Mouse (Mus musculus) embryonic facial prominence, embryonic 10.5 days (tissue): ENCODE measurements around the gene Ttll5. TPM values are rescaled to one million over a fixed set of nuclear protein-coding genes. Genes with fewer than 3 reads are reported as not detected.

Experiments used
- DNase-seq: peaks from one replicate; pipeline ENCODE4 v3.0.0-alpha.2; 2017; ENCODE audit warnings: low spot score
- H3K27ac ChIP-seq: fragments of 300-500 bp; sonication (generic); replicated peaks from 2 replicates; pipeline ENCODE4 v1.5.1; 2016; ENCODE audit warnings: mild to moderate bottlenecking
- H3K27me3 ChIP-seq: fragments of 300-500 bp; sonication (generic); replicated peaks from 2 replicates; pipeline ENCODE4 v1.6.1; 2016; ENCODE audit warnings: low read depth, mild to moderate bottlenecking; ENCODE audit not compliant: poor library complexity, severe bottlenecking
- H3K36me3 ChIP-seq: fragments of 300-500 bp; sonication (generic); replicated peaks from 2 replicates; pipeline ENCODE4 v1.6.1; 2016; ENCODE audit warnings: mild to moderate bottlenecking, moderate library complexity
- H3K4me1 ChIP-seq: fragments of 300-500 bp; sonication (generic); 2 replicates; pipeline ENCODE4 v1.6.1; 2016
- H3K4me3 ChIP-seq: fragments of 300-500 bp; sonication (generic); 2 replicates; pipeline ENCODE4 v1.5.1; 2016; ENCODE audit warnings: mild to moderate bottlenecking, moderate library complexity
- H3K9me3 ChIP-seq: fragments of 300-500 bp; sonication (generic); 2 replicates; pipeline ENCODE4 v1.6.1; 2016; ENCODE audit warnings: mild to moderate bottlenecking
- WGBS: fragments of 180-500 bp; shearing (Covaris S2); methylation state at CpG from one replicate; pipeline ENCODE4 v1.1.7; 2016; 5-methylcytosine and 5-hydroxymethylcytosine counted together
- polyA plus RNA-seq: library from polyadenylated mRNA; unstranded; fragments of >200 nt; fragmentation: Nextera tagmentation; extraction: Ambion mirVana; gene quantifications from 2 replicates; pipeline ENCODE4 v1.2.1, GENCODE M21; 2016

Ttll5 gene
- polyA plus RNA-seq, 1 experiment from 2014 or later, result 17.0 TPM

GRCm38 (mm10) chr12:85963160-85963559 lies 138.7 kb downstream of the Ttll5 start:
- H3K4me3 ChIP-seq, result no peak overlapping the region
- H3K27ac ChIP-seq, result no peak overlapping the region
- peaks cover 19% of the 10 kb centered on the region for H3K4me1 ChIP-seq
- H3K36me3 ChIP-seq, result peaks cover 13% of the 10 kb centered on the region
- WGBS, result 86% methylated on average over 2 of the region's 2 CpGs
- no peaks in the 10 kb centered on the region for H3K27me3 ChIP-seq
- no peaks in the 10 kb centered on the region for H3K9me3 ChIP-seq
- DNase-seq, result no peak

DNA sequence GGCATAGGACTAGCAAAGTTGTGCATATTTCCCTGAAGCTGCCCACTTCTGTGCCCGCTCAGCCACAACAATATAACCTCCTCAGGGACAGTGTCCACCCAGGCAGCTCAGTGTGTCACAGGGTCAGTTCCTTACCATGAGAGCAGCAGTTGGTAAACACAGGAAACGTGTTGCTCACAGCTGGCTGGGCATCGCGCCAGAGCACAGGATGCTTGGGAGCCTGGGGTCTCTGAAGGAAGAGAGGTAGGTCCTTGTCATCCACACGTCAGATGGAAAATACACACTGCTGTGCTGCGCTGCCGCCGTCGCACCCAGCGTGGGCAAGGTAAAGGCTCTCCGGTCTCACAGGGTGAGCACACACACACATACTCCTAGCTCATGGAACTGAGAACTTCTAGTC lies 139.2 kb downstream of the Ttll5 start:
- no peak for DNase-seq
- no peak overlapping the region for H3K27ac ChIP-seq
- H3K4me3 ChIP-seq, result no peak overlapping the region
- H3K9me3 ChIP-seq, result no peaks in the 10 kb centered on the region
- H3K27me3 ChIP-seq, result no peaks in the 10 kb centered on the region
- 89% methylated on average over 11 of the region's 11 CpGs for WGBS
- H3K36me3 ChIP-seq, result peaks cover 11% of the 10 kb centered on the region
- H3K4me1 ChIP-seq, result peaks cover 17% of the 10 kb centered on the region

DNA sequence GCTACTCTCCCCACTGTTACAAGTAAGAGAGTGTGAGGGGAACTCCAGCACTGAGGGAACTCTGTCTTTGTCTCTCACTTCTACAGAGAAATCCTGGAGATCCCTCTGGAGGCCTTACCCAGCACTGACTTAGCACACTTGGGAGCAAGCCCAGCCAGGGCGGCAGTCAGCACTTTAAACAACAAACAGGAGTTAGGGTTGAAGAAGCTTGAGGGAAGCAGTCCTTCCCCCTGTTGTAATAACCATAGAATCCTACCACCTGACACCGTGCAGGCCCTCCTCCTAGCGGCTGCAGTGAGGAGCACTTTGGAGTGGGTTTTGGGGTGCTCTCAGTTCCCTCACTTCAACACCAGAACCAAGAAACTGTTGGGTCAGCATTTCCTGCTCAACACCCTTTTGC lies 140.0 kb downstream of the Ttll5 start:
- H3K27ac ChIP-seq, result no peak overlapping the region
- no peaks in the 10 kb centered on the region for H3K9me3 ChIP-seq
- peaks cover 14% of the 10 kb centered on the region for H3K4me1 ChIP-seq
- H3K36me3 ChIP-seq, result peaks cover 11% of the 10 kb centered on the region
- no peak overlapping the region for H3K4me3 ChIP-seq
- H3K27me3 ChIP-seq, result no peaks in the 10 kb centered on the region
- no peak for DNase-seq
- 92% methylated on average over 3 of the region's 3 CpGs for WGBS

DNA sequence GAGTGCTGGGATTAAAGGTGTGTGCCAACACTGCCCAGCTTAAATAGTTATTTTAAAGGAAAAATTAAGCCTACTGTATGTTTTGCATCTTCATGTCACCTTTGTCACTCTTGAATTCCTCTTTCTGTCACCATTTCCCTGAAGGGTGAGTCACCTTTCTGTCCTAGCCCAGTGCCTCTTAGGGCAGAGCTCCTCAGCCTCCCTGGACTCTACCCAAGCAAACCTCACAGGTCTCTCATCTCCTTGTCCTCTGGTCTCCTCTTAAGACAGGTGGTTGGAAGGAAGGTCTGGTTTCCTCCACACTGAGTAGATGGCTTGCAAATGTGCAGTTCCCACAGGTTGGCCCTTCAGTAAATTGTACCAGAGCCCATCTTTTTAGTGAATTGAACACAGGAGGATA lies 143.4 kb downstream of the Ttll5 start:
- Histone ChIP-seq H3K9me3 (no peaks in the 10 kb centered on the region), H3K4me1 (peaks cover 10% of the 10 kb centered on the region), H3K27me3 (no peaks in the 10 kb centered on the region), H3K4me3 (no peak overlapping the region), H3K36me3 (peaks cover 11% of the 10 kb centered on the region), H3K27ac (no peak overlapping the region)
- DNase-seq, result no peak

- peaks cover 11% of the 10 kb centered on the region for H3K36me3 ChIP-seq
- 84% methylated on average over 4 of the region's 4 CpGs for WGBS
- H3K9me3 ChIP-seq, result no peaks in the 10 kb centered on the region
- no peak overlapping the region for H3K27ac ChIP-seq
- H3K4me3 ChIP-seq, result no peak overlapping the region
- 0 out of 2 replicates have a peak, but pooled peaks cover 6% of the 10 kb centered on the region for H3K4me1 ChIP-seq
- no peak for DNase-seq
- no peaks in the 10 kb centered on the region for H3K27me3 ChIP-seq
These were observed 143.9 kb downstream of the Ttll5 start for GRCm38 (mm10) chr12:85968409-85968808.

DNA sequence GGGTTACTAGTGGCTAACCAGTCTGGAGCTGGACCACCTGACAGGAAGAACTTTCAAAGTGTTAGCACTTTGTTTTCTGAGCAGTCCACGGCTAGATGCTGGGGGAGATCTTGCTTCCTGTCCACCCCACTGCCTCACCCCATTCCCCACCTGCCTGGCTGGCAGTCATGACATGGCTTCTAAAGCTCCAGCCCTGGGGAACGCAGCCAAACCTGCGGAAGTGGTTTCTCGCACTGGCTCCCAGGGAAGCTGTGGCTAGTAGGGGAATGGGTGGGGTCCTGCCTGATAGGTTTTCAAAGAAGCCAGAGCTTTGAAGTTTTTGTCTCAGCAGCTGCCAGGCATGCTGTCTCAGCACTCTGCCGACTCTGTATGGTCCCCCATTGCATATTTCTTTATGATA lies 145.1 kb downstream of the Ttll5 start:
- WGBS, result 69% methylated on average over 5 of the region's 5 CpGs

DNA sequence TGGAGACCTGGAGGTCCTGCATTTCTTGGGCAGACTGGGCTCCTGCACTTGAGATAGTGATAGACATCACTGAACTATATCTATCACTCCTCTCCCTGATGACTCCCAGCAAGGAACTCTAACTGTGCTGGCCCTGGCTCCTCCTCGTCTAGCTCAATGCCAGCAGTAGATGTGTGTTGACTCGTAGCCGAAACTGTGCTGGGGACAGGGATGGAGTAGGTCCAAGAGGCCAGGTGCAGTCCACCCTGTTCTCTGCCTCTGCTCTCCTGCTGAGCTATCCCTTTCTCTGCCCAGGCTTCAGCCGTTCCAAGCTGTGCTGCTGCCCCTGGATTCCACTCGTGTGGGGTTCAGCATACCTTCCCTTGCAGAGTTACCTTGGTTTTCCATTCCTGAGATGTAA lies 145.7 kb downstream of the Ttll5 start:
- WGBS, result 75% methylated on average over 5 of the region's 5 CpGs
- no peaks in the 10 kb centered on the region for H3K27me3 ChIP-seq
- H3K27ac ChIP-seq, result no peak overlapping the region
- H3K4me3 ChIP-seq, result no peak overlapping the region
- no peak for DNase-seq
- H3K4me1 ChIP-seq, result 0 out of 2 replicates have a peak, but pooled peaks cover 3% of the 10 kb centered on the region
- H3K9me3 ChIP-seq, result no peaks in the 10 kb centered on the region
- no peaks in the 10 kb centered on the region for H3K36me3 ChIP-seq

More for the DNA sequence above, 145.1 kb downstream of the Ttll5 start:
- H3K36me3 ChIP-seq, result peaks cover 1% of the 10 kb centered on the region; the same call in 1 of the 2 replicates
- no peak overlapping the region for H3K27ac ChIP-seq
- H3K27me3 ChIP-seq, result no peaks in the 10 kb centered on the region
- H3K4me3 ChIP-seq, result no peak overlapping the region
- H3K4me1 ChIP-seq, result 0 out of 2 replicates have a peak, but pooled peaks cover 3% of the 10 kb centered on the region
- no peak for DNase-seq
- no peaks in the 10 kb centered on the region for H3K9me3 ChIP-seq

DNA sequence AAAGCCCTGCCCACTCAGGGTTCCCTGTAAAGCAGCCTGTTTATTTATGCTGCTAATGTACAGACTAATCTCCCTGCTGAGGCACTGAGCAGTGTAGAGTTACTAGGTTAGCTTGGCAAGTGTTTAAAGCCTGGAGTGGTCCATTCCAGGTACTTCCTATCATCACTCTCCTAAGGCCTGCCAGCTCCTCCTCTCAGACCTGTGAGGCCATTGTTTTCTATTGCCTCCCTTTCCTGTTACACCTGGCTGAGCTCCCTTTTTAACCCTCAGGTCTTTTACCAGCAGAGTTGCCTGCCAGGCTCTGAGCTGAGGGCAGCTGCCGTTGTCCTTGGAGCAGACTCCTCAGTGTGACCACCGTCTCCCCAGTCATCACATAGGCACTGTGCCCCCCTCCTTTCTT lies 146.3 kb downstream of the Ttll5 start:
- Histone ChIP-seq H3K9me3 (no peaks in the 10 kb centered on the region), H3K27ac (no peak overlapping the region), H3K27me3 (no peaks in the 10 kb centered on the region), H3K4me1 (0 out of 2 replicates have a peak, but pooled peaks cover 3% of the 10 kb centered on the region), H3K4me3 (no peak overlapping the region), H3K36me3 (no peaks in the 10 kb centered on the region)
- 76% methylated on average over 2 of the region's 2 CpGs for WGBS
- no peak for DNase-seq

DNA sequence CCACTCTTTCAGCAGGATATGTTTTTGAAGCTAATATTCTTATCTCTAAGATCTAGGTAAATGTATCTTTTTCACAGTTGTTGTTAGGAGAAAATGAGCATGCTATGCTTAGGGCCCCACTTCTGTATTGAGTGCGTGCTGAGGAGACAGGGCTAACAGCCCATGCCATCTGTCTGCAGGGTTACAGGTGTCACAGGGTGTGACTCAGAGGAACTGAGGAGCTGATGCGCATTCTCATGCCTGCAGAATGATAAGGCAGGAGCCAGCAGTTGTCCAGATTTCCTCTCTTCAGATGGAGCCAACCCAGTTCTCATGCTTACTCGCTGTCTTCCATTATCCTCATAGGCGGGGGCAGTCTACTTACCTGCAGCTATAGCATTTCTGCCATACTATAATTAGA lies 147.2 kb downstream of the Ttll5 start:
- no peaks in the 10 kb centered on the region for H3K9me3 ChIP-seq
- H3K4me3 ChIP-seq, result no peak overlapping the region
- 0 out of 2 replicates have a peak, but pooled peaks cover 3% of the 10 kb centered on the region for H3K4me1 ChIP-seq
- 91% methylated on average over 4 of the region's 4 CpGs for WGBS
- H3K27ac ChIP-seq, result no peak overlapping the region
- no peaks in the 10 kb centered on the region for H3K27me3 ChIP-seq
- H3K36me3 ChIP-seq, result no peaks in the 10 kb centered on the region
- DNase-seq, result no peak

DNA sequence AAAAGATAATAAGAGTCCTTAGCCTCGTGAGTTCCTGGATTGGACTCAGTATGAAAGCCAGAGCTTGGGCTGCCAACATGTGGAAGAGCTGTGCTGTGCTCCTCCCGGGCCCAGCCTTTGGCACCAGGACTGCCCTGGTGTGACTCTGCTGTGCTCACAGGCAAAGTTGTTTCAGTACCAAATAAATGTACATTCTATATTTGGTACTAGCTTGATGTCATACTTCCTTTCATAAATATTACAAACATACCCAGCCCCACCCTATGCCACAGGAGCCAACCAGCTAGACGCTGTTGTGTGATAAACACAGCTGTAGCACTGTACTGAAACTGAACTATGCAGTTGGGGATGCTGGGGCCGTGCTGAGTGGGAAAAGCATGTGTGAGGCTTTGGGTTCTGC lies 149.1 kb downstream of the Ttll5 start:
- 0 out of 2 replicates have a peak, but pooled peaks cover under 1% of the 10 kb centered on the region for H3K36me3 ChIP-seq
- WGBS, result 76% methylated on average over 4 of the region's 4 CpGs
- no peak for DNase-seq
- no peak overlapping the region for H3K4me3 ChIP-seq
- peaks cover 11% of the 10 kb centered on the region for H3K4me1 ChIP-seq
- H3K27ac ChIP-seq, result no peak overlapping the region
- no peaks in the 10 kb centered on the region for H3K9me3 ChIP-seq
- no peaks in the 10 kb centered on the region for H3K27me3 ChIP-seq

- H3K4me3 ChIP-seq, result no peak overlapping the region
- 0 out of 2 replicates have a peak, but pooled peaks cover 6% of the 10 kb centered on the region for H3K36me3 ChIP-seq
- no peak for DNase-seq
- H3K27me3 ChIP-seq, result no peaks in the 10 kb centered on the region
- H3K9me3 ChIP-seq, result no peaks in the 10 kb centered on the region
- H3K4me1 ChIP-seq, result peaks cover 12% of the 10 kb centered on the region
- WGBS, result 49% methylated on average over 4 of the region's 4 CpGs
- no peak overlapping the region for H3K27ac ChIP-seq
These were observed 149.6 kb downstream of the Ttll5 start for GRCm38 (mm10) chr12:85974030-85974429.

GRCm38 (mm10) chr12:85979996-85980395 lies 155.5 kb downstream of the Ttll5 start:
- Histone ChIP-seq H3K4me3 (no peak overlapping the region), H3K27ac (no peak overlapping the region), H3K4me1 (peaks cover 8% of the 10 kb centered on the region), H3K27me3 (no peaks in the 10 kb centered on the region), H3K9me3 (no peaks in the 10 kb centered on the region), H3K36me3 (0 out of 2 replicates have a peak, but pooled peaks cover 8% of the 10 kb centered on the region)
- WGBS, result 95% methylated on average over 5 of the region's 5 CpGs
- DNase-seq, result no peak

DNA sequence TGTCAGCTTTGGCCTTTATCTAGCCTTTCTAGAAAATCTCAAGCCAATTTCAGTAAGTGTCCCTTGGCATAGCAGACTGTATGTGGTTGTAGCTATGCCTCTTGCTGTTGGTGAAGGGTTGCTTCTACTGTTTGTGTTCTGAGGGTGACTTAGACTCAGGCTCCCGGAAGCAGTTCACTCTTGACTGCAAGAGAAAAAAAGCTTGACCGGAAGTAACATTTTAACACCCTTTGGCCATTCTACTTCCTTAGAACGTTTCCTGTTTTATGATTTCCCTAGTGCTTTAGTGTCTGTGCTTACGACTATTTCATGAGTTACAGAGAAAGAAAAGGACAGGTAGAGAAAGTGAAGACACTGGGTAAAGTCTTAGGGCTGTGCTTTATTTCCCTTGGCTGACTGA lies 161.1 kb downstream of the Ttll5 start:
- Histone ChIP-seq H3K27me3 (no peaks in the 10 kb centered on the region), H3K27ac (no peak overlapping the region), H3K4me1 (no peaks in the 10 kb centered on the region), H3K36me3 (no peaks in the 10 kb centered on the region), H3K4me3 (no peak overlapping the region), H3K9me3 (no peaks in the 10 kb centered on the region)
- DNase-seq, result no peak
- WGBS, result 76% methylated on average over 4 of the region's 4 CpGs

GRCm38 (mm10) chr12:85986024-85986423 lies 161.6 kb downstream of the Ttll5 start:
- Histone ChIP-seq H3K4me1 (no peaks in the 10 kb centered on the region), H3K36me3 (no peaks in the 10 kb centered on the region), H3K27ac (no peak overlapping the region), H3K9me3 (no peaks in the 10 kb centered on the region), H3K4me3 (no peak overlapping the region), H3K27me3 (no peaks in the 10 kb centered on the region)
- DNase-seq, result no peak
- 79% methylated on average over 7 of the region's 7 CpGs for WGBS
